In genomic region chr14:78548807-78549206, GRCm38 (mm10) we compare ENCODE assay signal across 14 mouse cellular contexts. TPM values are rescaled to one million over a fixed set of nuclear protein-coding genes. Genes with fewer than 3 reads are reported as not detected.
A peak's percentile ranks its signal among the peaks of the same experiment; 100 is the strongest.
DNase-seq lines count a peak whose midpoint lies in the region; ATAC-seq and TF ChIP-seq lines count a peak whose summit lies in the region.
"Had no signal": no experiment of that assay in that cellular context is flagged by ENCODE, and none has a peak within 500 bp of the region (broad histone marks: within the 10 kb centered on the region; RNA-seq: fewer than 3 reads in every experiment).

No protein-coding gene starts in this region.

- no peaks in the 10 kb centered on the region for H3K36me3 ChIP-seq in heart, embryonic 15.5 days
- no peaks in the 10 kb centered on the region for H3K36me3 ChIP-seq in lung, postnatal 0 days (ENCODE audit: insufficient read depth, low read length)
- H3K36me3 ChIP-seq: neural tube, embryonic 15.5 days had no signal

- no peak for TF ChIP-seq POLR2A in bone marrow macrophage, adult 2 months (IDR thresholded peaks at IDR 0.05; ENCODE audit: borderline replicate concordance, low read depth, low read length)

- no peak overlapping the region for H3K9ac ChIP-seq in heart, embryonic 15.5 days
- H3K9ac ChIP-seq in lung, postnatal 0 days (replicated peaks; ENCODE audit: low read depth) = no peak overlapping the region
- H3K9ac ChIP-seq: neural tube, embryonic 15.5 days had no signal

- H3K27me3 ChIP-seq in heart, embryonic 15.5 days = no peaks in the 10 kb centered on the region
- no peaks in the 10 kb centered on the region for H3K27me3 ChIP-seq in lung, postnatal 0 days (replicated peaks; ENCODE audit: insufficient read depth, low read length)
- H3K27me3 ChIP-seq: neural tube, embryonic 15.5 days had no signal

- peaks cover 22% of the 10 kb centered on the region for H3K4me1 ChIP-seq in bone marrow macrophage, adult 2 months (ENCODE audit: control insufficient read depth, insufficient read depth, low read length)
- H3K4me1 ChIP-seq in heart, embryonic 15.5 days (replicated peaks) = peaks cover 16% of the 10 kb centered on the region
- H3K4me1 ChIP-seq in lung, postnatal 0 days (ENCODE audit: insufficient read depth, low read depth, low read length) = no peaks in the 10 kb centered on the region; the same call in 1 of the 2 replicates
- H3K4me1 ChIP-seq: neural tube, embryonic 15.5 days had no signal

- WGBS in heart, embryonic 15.5 days = 25% methylated on average over 6 of the region's 6 CpGs
- WGBS in lung, postnatal 0 days = 14% methylated on average over 6 of the region's 6 CpGs

- peak overlapping the region; percentile 49 for H3K4me2 ChIP-seq in heart, embryonic 15.5 days
- H3K4me2 ChIP-seq in lung, postnatal 0 days (replicated peaks; ENCODE audit: low read depth, low read length) = no peak overlapping the region
- H3K4me2 ChIP-seq: neural tube, embryonic 15.5 days had no signal

- ATAC-seq in heart, embryonic 15.5 days (replicated peaks; ENCODE audit: insufficient number of reproducible peaks, insufficient read depth, low FRiP score, low read depth) = peak; percentile 94
- ATAC-seq in lung, postnatal 0 days = peak; percentile 92
- ATAC-seq: forebrain, embryonic 16.5 days; hindbrain, postnatal 0 days had no signal

- TF ChIP-seq EP300 in lung, postnatal 0 days (IDR thresholded peaks at IDR 0.05) = peak; percentile 90

- DNase-seq in 416B (ENCODE audit: low read depth) = peak; percentile 17
- peak; percentile 90 for DNase-seq in lung, postnatal 0 days (ENCODE audit: low spot score)
- DNase-seq in cerebellum, adult 18-20 months = no peak
- no peak for DNase-seq in urinary bladder, adult 18-20 months (ENCODE audit: low spot score in 2 of 2)
- DNase-seq in cerebellum, postnatal 14 days = no peak
- DNase-seq in urinary bladder, postnatal 25 days (ENCODE audit: low spot score) = no peak
- DNase-seq: midbrain, embryonic 14.5 days; spleen, adult 18-20 months; thymus, postnatal 25 days had no signal

- H3K9me3 ChIP-seq in heart, embryonic 15.5 days (replicated peaks) = no peaks in the 10 kb centered on the region
- no peaks in the 10 kb centered on the region for H3K9me3 ChIP-seq in lung, postnatal 0 days (ENCODE audit: low read length)
- H3K9me3 ChIP-seq: neural tube, embryonic 15.5 days had no signal

- H3K27ac ChIP-seq in bone marrow macrophage, adult 2 months (ENCODE audit: insufficient read depth, low read depth, low read length) = peak overlapping the region; percentile 88
- peak overlapping the region; percentile 90 for H3K27ac ChIP-seq in heart, embryonic 15.5 days
- peak overlapping the region; percentile 66 for H3K27ac ChIP-seq in lung, postnatal 0 days (ENCODE audit: low read length)
- H3K27ac ChIP-seq: hindbrain, postnatal 0 days; neural tube, embryonic 15.5 days had no signal

- no peak overlapping the region for H3K4me3 ChIP-seq in bone marrow macrophage, adult 2 months (ENCODE audit: insufficient read depth, low read length)
- H3K4me3 ChIP-seq in heart, embryonic 15.5 days = no peak overlapping the region
- no peak overlapping the region for H3K4me3 ChIP-seq in lung, postnatal 0 days (ENCODE audit: low read depth, low read length)
- H3K4me3 ChIP-seq: neural tube, embryonic 15.5 days had no signal

- no peak for TF ChIP-seq CTCF in bone marrow macrophage, adult 2 months (IDR thresholded peaks at IDR 0.05; ENCODE audit: low read depth, low read length)
- TF ChIP-seq CTCF in lung, postnatal 0 days (IDR thresholded peaks at IDR 0.05) = no peak

RNA-seq across cellular contexts. Expression of gene Akap11, which starts 12.2 kb away (rescaled TPM):
- 12.6 and 14.8 TPM in 2 replicates for polyA plus RNA-seq in bone marrow macrophage, adult 2 months (2012; ENCODE audit: insufficient read depth, insufficient read length, missing spikeins)
- 13.4 and 13.8 TPM in 2 replicates for polyA plus RNA-seq in heart, embryonic 15.5 days (2015; fragmentation: Nextera tagmentation; extraction: Ambion mirVana)
- polyA plus RNA-seq in lung, postnatal 0 days (2015; fragmentation: Nextera tagmentation; extraction: Ambion mirVana) = 9.4 and 12.2 TPM in 2 replicates

Comparison
In these comparisons a context has a peak if more than half of its experiments do, and no peak if none do; other contexts are left out.
1. DNase-seq: peak in 416B (single experiment) and lung, postnatal 0 days (single experiment); none in cerebellum, adult 18-20 months (0 of 2), urinary bladder, adult 18-20 months (0 of 2), cerebellum, postnatal 14 days (0 of 2) and urinary bladder, postnatal 25 days (single experiment).
2. Peak in every context shown above with its lines, with median percentiles within 50 percentile points of each other: H3K27ac ChIP-seq.